Mouse (Mus musculus): ENCODE results near the gene Prss56. TPM values are rescaled to one million over a fixed set of nuclear protein-coding genes. Genes with fewer than 3 reads are reported as not detected.

The Prss56 gene
- polyA plus RNA-seq, 1 experiment from 2014 or later, result 0.05 TPM

DNA sequence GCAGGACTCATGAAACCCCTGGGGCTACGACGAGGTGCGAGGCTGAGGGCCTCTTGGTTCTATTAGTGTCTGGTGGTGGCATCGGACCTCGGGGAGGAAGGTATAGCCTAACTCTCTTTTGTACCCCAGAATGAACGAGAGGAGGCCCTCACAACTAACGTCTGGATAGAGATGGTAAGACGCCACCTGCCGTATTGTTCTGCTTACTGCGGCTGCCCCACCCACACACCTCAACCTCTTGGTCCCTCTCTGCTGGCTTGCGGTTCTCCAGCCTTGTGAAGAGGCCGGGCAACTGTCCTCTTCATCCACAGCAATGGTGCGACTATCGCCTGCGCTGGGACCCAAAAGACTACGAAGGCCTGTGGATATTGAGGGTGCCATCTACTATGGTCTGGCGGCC lies 23.2 kb downstream of the Prss56 start:
- 16% methylated on average over 17 of the region's 17 CpGs for WGBS
- no peak for ATAC-seq (replicated peaks; ENCODE audit: insufficient number of reproducible peaks, insufficient read depth, low FRiP score, low read depth)
- Histone ChIP-seq H3K9me3 (replicated peaks) (no peaks in the 10 kb centered on the region), H3K27me3 (peaks cover 41% of the 10 kb centered on the region), H3K4me2 (no peak overlapping the region), H3K4me1 (replicated peaks) (0 out of 2 replicates have a peak, but pooled peaks cover 2% of the 10 kb centered on the region), H3K36me3 (no peaks in the 10 kb centered on the region), H3K4me3 (no peak overlapping the region), H3K27ac (no peak overlapping the region), H3K9ac (no peak overlapping the region)

DNA sequence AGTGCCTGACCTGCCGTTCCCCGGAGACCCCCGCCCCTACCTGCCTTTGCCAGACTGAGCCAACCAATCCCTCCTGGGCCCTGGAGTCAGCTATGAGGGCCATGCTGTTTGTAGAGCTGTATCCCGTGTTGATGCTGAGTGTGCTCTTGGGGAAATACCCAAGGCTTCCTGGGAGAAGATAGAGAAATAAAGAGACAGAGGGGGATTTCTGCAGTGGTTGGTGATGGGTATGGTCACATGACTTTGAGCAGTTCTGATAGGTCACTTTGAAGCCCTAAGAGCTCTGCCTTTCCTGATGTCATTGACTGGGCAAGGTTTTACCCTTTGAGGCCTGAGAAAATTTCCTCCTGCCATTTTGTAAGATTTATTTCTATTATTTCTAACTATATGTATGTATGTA lies 28.3 kb downstream of the Prss56 start:
- H3K4me3 ChIP-seq, result no peak overlapping the region
- WGBS, result 76% methylated on average over 4 of the region's 4 CpGs
- no peak for ATAC-seq (replicated peaks; ENCODE audit: insufficient number of reproducible peaks, insufficient read depth, low FRiP score, low read depth)
- H3K4me1 ChIP-seq (replicated peaks), result peaks cover 21% of the 10 kb centered on the region
- H3K4me2 ChIP-seq, result no peak overlapping the region
- no peak overlapping the region for H3K9ac ChIP-seq
- peaks cover 25% of the 10 kb centered on the region for H3K27me3 ChIP-seq
- H3K9me3 ChIP-seq (replicated peaks), result no peaks in the 10 kb centered on the region
- H3K27ac ChIP-seq, result no peak overlapping the region
- H3K36me3 ChIP-seq, result no peaks in the 10 kb centered on the region

DNA sequence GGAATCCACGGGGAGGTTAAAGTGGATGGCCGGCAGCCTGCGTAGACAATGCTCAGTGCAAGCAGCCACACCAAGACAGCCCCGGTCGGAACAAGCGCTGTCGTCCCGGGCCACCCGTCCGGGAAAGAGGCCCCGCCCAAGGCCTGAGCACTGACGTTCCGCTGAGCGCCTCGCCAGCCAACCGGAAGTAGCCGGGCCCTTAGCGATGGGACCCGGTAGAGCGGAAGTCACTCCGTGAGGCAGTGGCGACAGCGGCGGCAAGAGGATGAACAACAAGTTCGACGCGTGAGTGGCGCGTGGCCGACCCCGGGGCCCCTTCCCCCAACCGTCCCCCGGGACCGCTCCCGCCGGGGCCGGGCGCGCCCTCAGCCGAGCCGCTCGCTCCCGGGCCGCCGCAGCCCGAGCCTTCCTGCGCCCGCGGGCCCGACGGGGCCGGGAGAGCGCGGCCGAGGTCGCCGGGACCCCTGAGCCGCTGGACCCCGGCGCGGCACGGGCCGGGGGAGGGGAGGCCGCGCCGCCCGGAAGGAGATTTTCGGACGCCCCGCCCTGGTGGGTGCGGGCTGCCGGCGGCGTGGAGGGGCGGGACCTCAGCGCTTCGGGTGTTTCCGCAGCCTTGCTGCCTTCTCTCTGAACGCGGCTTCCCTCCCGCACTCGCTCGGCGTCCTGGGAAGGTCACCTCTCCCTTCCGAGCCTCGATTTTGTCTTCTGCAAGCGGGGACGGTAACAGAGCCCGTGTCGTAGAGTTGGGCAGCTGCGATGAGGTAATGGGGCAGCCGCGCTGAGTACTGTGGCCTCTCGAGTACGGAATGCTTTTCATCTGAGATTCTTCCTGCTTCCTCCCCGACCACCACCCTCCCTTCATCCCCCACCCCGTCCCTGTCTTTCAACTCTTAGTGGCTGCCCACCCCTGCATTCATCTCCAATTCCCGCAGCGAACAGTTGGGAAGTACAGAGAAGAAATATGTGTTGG lies 30.9 kb downstream of the Prss56 start, which contains the start of gene Eif4e2:
Gene Eif4e2 (plus strand): TSS at position 180 of the 970 bp plus-strand sequence.
- Histone ChIP-seq H3K4me1 (replicated peaks) (peaks cover 32% of the 10 kb centered on the region), H3K9ac (peak within 1 kb of the TSS; percentile 99), H3K9me3 (replicated peaks) (no peaks in the 10 kb centered on the region), H3K27me3 (peaks cover 4% of the 10 kb centered on the region; the same call in 1 of the 2 replicates), H3K4me2 (peak within 1 kb of the TSS; percentile 70), H3K36me3 (no peaks in the 10 kb centered on the region; the same call in 1 of the 2 replicates), H3K4me3 (peak within 1 kb of the TSS; percentile 96), H3K27ac (peak within 1 kb of the TSS; percentile 100)
- peak; percentile 97 for ATAC-seq (replicated peaks; ENCODE audit: insufficient number of reproducible peaks, insufficient read depth, low FRiP score, low read depth)
- WGBS, result under 1% methylated on average over 87 of the region's 99 CpGs

DNA sequence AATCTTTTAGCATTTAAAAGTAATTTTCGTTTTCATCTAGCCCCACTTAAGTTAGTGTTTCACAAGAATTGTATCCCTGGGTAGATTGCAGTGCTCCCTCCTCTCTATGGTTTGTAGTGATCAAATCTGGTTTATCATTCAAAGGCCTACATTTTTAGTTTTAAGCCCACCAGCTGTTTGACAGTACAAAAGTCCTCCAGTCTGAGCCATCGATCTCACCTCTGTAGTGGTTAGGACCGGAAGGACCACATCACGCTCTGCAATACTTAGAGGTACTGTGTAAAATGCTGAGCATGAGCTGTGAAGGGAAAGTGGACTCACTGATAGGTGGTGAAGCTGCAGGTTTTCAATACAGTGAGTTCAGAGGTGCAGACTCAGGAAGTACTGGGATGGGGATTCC lies 31.6 kb downstream of the Prss56 start:
- Histone ChIP-seq H3K4me3 (peak overlapping the region; percentile 96), H3K9ac (peak overlapping the region; percentile 99), H3K27me3 (peaks cover 4% of the 10 kb centered on the region; the same call in 1 of the 2 replicates), H3K36me3 (peaks cover 4% of the 10 kb centered on the region; the same call in 1 of the 2 replicates), H3K4me2 (peak overlapping the region; percentile 70), H3K4me1 (replicated peaks) (peaks cover 32% of the 10 kb centered on the region), H3K27ac (peak overlapping the region; percentile 100), H3K9me3 (replicated peaks) (no peaks in the 10 kb centered on the region)
- ATAC-seq (replicated peaks; ENCODE audit: insufficient number of reproducible peaks, insufficient read depth, low FRiP score, low read depth), result no peak
- WGBS, result 13% methylated on average over 4 of the region's 4 CpGs

DNA sequence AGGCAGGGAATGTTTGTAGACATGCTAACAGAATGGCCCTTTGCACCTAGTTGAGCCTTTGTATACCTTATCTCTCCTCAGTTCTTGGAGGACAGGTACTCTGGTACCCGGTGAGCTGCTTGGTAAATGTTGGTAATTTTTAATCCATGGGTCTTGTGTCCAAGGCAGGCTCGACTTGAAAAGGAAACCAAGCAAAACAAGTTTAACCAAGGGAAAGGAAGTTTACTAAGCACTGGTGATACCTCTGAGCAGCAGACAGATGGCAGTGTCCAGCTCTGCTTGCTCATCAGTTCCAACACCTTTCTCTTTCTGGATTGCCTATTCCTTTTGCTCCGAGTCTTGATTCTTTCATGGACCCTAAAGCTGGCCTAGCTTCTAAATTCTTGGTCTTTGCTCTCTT lies 34.8 kb downstream of the Prss56 start:
- H3K9me3 ChIP-seq (replicated peaks), result no peaks in the 10 kb centered on the region
- no peak overlapping the region for H3K9ac ChIP-seq
- H3K36me3 ChIP-seq, result peaks cover 36% of the 10 kb centered on the region
- peaks cover 31% of the 10 kb centered on the region for H3K4me1 ChIP-seq (replicated peaks)
- no peak for ATAC-seq (replicated peaks; ENCODE audit: insufficient number of reproducible peaks, insufficient read depth, low FRiP score, low read depth)
- no peak overlapping the region for H3K4me2 ChIP-seq
- no peaks in the 10 kb centered on the region for H3K27me3 ChIP-seq
- 60% methylated on average over 3 of the region's 3 CpGs for WGBS
- H3K27ac ChIP-seq, result no peak overlapping the region
- no peak overlapping the region for H3K4me3 ChIP-seq

DNA sequence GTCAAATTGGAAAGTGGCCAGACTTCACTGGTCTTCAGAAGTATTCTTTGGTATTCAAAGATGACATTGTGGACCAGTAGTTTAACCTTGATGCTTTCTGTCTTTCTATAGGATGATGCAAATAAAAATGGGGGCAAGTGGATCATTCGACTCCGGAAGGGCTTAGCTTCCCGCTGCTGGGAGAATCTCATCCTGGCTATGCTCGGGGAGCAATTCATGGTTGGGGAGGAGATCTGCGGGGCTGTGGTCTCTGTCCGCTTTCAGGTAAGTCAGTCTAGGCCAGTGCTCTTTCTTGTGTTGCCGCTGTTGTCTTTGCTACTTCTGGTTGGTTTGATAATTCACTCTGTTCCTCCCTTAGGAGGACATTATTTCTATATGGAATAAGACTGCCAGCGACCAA lies 42.6 kb downstream of the Prss56 start:
- no peak for ATAC-seq (replicated peaks; ENCODE audit: insufficient number of reproducible peaks, insufficient read depth, low FRiP score, low read depth)
- 94% methylated on average over 8 of the region's 8 CpGs for WGBS
- Histone ChIP-seq H3K4me2 (no peak overlapping the region), H3K4me1 (replicated peaks) (no peaks in the 10 kb centered on the region), H3K36me3 (peaks cover 95% of the 10 kb centered on the region), H3K4me3 (no peak overlapping the region), H3K27me3 (no peaks in the 10 kb centered on the region), H3K27ac (no peak overlapping the region), H3K9ac (no peak overlapping the region), H3K9me3 (replicated peaks) (no peaks in the 10 kb centered on the region)

DNA sequence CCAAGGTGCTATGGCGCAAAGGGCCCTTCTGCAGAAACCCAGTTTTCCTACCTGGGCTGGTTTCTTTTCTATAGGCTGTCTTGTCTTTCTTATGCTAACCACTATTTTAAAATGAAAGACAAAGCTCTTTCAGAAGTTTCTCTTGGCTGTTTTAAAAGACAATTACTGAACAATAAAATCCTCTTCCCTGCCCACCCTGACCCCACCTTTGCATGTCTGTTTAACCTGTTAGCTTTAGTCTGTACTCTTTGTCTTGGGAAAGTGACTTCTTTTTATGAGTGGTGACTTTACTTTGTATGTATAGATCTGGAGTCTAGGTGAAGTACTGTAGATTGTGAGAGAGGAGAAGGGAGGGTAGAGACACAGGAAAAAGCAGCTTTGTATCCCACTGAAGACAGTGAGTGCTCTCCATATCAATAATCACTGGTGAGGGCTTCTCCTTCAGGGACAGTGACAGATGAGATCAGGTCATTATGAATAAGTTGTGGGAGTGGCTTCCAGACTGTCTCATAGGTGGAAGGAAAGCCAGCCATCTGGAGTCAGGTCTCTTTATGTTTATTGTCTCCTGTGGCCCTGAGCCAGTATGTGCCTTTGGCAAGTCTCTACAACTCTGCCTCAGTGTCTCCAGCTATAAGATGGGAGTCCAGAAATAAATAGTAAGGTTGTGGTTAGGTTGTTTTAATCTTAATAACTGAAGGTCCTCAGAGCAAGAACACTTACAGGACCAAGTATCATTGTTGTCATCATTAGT lies 43.5 kb downstream of the Prss56 start:
- H3K4me3 ChIP-seq, result no peak overlapping the region
- 93% methylated on average over 1 of the region's 1 CpGs for WGBS
- H3K36me3 ChIP-seq, result peaks cover 89% of the 10 kb centered on the region
- H3K4me2 ChIP-seq, result no peak overlapping the region
- H3K27me3 ChIP-seq, result no peaks in the 10 kb centered on the region
- ATAC-seq (replicated peaks; ENCODE audit: insufficient number of reproducible peaks, insufficient read depth, low FRiP score, low read depth), result no peak
- H3K9me3 ChIP-seq (replicated peaks), result no peaks in the 10 kb centered on the region
- H3K4me1 ChIP-seq (replicated peaks), result no peaks in the 10 kb centered on the region
- H3K27ac ChIP-seq, result no peak overlapping the region
- no peak overlapping the region for H3K9ac ChIP-seq

DNA sequence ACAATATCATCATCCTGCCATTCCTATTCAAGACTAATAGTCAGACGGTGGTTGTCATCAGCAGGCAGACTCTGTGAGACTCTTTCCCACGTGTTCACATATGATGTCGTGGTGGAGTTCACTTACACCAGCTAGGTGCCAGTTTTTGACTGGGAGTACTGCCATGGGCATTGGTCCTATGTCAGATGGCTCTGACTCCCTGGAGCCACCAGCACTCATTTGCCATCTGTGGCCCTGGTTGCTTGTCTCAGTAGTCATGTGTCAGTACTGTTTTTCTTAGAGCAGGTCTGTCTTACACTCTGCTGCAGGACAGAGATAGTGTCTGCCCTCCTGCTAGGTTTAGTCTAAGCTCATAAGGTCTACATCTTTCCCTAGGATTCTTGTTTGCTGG lies 44.0 kb downstream of the Prss56 start:
- no peaks in the 10 kb centered on the region for H3K9me3 ChIP-seq (replicated peaks)
- H3K4me1 ChIP-seq (replicated peaks), result no peaks in the 10 kb centered on the region
- no peak overlapping the region for H3K4me2 ChIP-seq
- H3K9ac ChIP-seq, result no peak overlapping the region
- H3K36me3 ChIP-seq, result peaks cover 90% of the 10 kb centered on the region
- 95% methylated on average over 3 of the region's 3 CpGs for WGBS
- H3K27me3 ChIP-seq, result no peaks in the 10 kb centered on the region
- H3K4me3 ChIP-seq, result no peak overlapping the region
- H3K27ac ChIP-seq, result no peak overlapping the region
- ATAC-seq (replicated peaks; ENCODE audit: insufficient number of reproducible peaks, insufficient read depth, low FRiP score, low read depth), result no peak

DNA sequence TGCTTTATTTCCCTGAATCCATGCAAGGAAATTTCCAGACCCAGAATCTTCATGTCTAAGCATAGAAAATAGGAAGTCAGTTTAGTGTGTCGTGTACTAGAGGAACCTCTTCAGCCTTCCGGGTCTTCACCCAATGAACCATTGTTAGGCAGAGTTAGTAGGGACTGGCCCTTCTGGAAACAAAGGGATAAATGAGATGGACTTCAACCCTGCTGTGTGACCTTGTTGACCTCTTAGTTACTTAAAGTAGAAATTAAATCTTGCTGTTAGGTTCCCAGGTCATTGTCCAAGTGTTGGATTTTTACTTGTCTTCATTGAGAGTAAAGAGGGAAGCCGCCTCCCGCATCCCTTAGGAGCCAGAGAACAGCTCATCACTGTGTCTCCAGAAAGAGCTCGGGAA lies 47.5 kb downstream of the Prss56 start:
- H3K9ac ChIP-seq, result no peak overlapping the region
- H3K4me2 ChIP-seq, result no peak overlapping the region
- no peak overlapping the region for H3K4me3 ChIP-seq
- H3K9me3 ChIP-seq (replicated peaks), result no peaks in the 10 kb centered on the region
- H3K27ac ChIP-seq, result no peak overlapping the region
- ATAC-seq (replicated peaks; ENCODE audit: insufficient number of reproducible peaks, insufficient read depth, low FRiP score, low read depth), result no peak
- WGBS, result 87% methylated on average over 5 of the region's 5 CpGs
- peaks cover 63% of the 10 kb centered on the region for H3K36me3 ChIP-seq
- H3K4me1 ChIP-seq (replicated peaks), result no peaks in the 10 kb centered on the region
- no peaks in the 10 kb centered on the region for H3K27me3 ChIP-seq

DNA sequence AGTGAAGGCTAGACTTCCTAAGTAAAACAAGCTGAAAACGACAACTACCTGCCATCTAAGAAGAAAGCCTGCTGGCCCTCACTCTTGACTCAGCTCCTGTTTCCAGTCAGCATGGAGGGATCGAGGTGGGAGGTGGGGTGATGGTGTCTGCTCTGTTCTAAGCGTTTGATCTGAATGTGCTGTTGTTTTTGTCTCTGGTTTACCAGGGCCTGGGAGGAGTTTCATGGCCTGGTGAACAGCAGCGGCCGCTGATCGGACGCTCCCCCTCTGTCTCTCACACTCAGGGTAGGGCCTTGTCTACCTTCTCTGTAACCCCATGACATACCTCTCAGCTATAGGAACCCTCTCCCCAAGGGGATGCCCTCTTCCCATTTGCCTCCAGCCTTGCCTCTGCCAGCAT lies 49.1 kb downstream of the Prss56 start:
- H3K9ac ChIP-seq, result no peak overlapping the region
- no peak for ATAC-seq (replicated peaks; ENCODE audit: insufficient number of reproducible peaks, insufficient read depth, low FRiP score, low read depth)
- no peak overlapping the region for H3K27ac ChIP-seq
- H3K36me3 ChIP-seq, result peaks cover 51% of the 10 kb centered on the region
- no peaks in the 10 kb centered on the region for H3K27me3 ChIP-seq
- no peak overlapping the region for H3K4me3 ChIP-seq
- no peaks in the 10 kb centered on the region for H3K9me3 ChIP-seq (replicated peaks)
- H3K4me2 ChIP-seq, result no peak overlapping the region
- 87% methylated on average over 7 of the region's 7 CpGs for WGBS
- H3K4me1 ChIP-seq (replicated peaks), result no peaks in the 10 kb centered on the region
